Mouse (Mus musculus) frontal cortex, adult 2 months (tissue): ENCODE data around the gene Mapt. TPM values are rescaled to one million over a fixed set of nuclear protein-coding genes. Genes with fewer than 3 reads are reported as not detected.

Source experiments
- DNase-seq, 2 experiments: peaks; one replicate each; pipeline ENCODE4 v3.0.0; 2022; ENCODE audit warnings: low spot score in 1 of 2; ENCODE audit errors: extremely low spot score in 1 of 2
- polyA plus RNA-seq: library from polyadenylated mRNA; depleted of rRNA; stranded (reverse); fragments of >200 nt; gene quantifications from 2 replicates; pipeline ENCODE4 v1.2.3, GENCODE M21; 2012; rRNA removed

Mapt gene
- polyA plus RNA-seq, 1 experiment: 232 TPM

GRCm38 (mm10) chr11:104362704-104363103, 131.5 kb downstream of the Mapt start:
- DNase-seq: no peak

GRCm38 (mm10) chr11:104363823-104364600, 132.8 kb downstream of the Mapt start:
- DNase-seq: no peak

- no peak for DNase-seq
Measured at GRCm38 (mm10) chr11:104367486-104368190, 136.4 kb downstream of the Mapt start.

GRCm38 (mm10) chr11:104376291-104376690, 145.1 kb downstream of the Mapt start:
- DNase-seq: no peak

GRCm38 (mm10) chr11:104379635-104380034, 148.4 kb downstream of the Mapt start:
- DNase-seq: no peak

Other genes with a start within 250 kb of the Mapt start
- gene Crhr1, start 98.5 kb upstream of the Mapt start, polyA plus RNA-seq: 39.1 and 40.3 TPM in 2 replicates
- gene Sppl2c, start 45.1 kb upstream of the Mapt start, polyA plus RNA-seq: not detected in 2 replicates
- gene Kansl1, start 237.5 kb downstream of the Mapt start, polyA plus RNA-seq: 90.7 and 96.3 TPM in 2 replicates